Mouse (Mus musculus): ENCODE results near the gene Zfp318. TPM values are rescaled to one million over a fixed set of nuclear protein-coding genes. Genes with fewer than 3 reads are reported as not detected.

The Zfp318 gene
- polyA plus RNA-seq, 1 experiment from 2014 or later, result 18.0 TPM

DNA sequence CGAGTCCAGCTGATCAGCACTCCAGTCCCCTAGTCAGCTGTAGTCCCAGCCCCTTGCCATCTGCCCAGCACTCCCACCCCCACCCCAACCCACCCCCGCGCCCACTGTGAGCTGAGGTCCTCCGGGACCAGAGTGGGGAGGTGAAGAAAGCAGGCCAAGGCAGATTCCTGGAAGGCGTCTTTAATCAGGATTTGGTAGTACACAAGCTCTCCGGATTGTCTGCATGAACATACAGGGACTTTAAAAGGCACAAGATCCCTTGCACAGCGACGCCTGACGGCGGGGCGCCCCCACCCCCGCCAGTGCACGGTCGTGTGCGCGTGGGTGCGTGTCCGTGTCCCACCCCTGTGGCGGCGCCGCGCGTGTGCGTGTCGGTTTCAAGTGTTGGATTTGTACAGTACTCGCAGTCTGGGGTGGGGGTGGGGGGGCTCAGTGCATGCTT lies 70.5 kb downstream of the Zfp318 start:
- peaks cover 43% of the 10 kb centered on the region for H3K4me1 ChIP-seq (replicated peaks)
- H3K9ac ChIP-seq, result peak overlapping the region; percentile 68
- 1% methylated on average over 26 of the region's 26 CpGs for WGBS
- peak overlapping the region; percentile 34 for H3K4me3 ChIP-seq
- peak overlapping the region; percentile 59 for H3K4me2 ChIP-seq
- peak overlapping the region; percentile 75 for H3K27ac ChIP-seq
- peak; percentile 43; the same call in 1 of the 2 replicates for ATAC-seq (ENCODE audit: low FRiP score)
- H3K36me3 ChIP-seq, result peaks cover 17% of the 10 kb centered on the region
- peaks cover 38% of the 10 kb centered on the region for H3K27me3 ChIP-seq
- H3K9me3 ChIP-seq, result no peaks in the 10 kb centered on the region

DNA sequence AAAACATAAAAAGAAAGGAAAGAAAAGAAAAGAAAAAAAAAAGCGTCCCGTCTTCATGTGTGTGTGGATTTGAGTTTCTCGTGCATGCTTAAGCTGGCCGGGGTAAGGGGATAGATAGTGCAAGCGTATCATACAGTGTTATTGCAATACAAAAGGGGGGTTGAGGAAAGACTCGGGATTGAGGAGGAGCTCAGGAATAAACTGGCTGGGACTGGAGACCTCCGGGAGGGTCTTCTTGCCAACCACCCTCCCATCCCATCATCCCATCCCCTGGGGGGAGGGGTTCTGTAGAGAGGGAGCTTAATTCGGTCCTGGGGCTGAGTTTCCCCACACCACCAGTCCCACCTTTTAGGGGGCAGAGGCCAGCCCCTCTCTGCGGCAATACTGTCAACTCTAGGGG lies 71.0 kb downstream of the Zfp318 start:
- H3K27ac ChIP-seq, result peak overlapping the region; percentile 13; the same call in 1 of the 2 replicates
- H3K4me1 ChIP-seq (replicated peaks), result peaks cover 43% of the 10 kb centered on the region
- ATAC-seq (ENCODE audit: low FRiP score), result peak; percentile 26; the same call in 1 of the 2 replicates
- 4% methylated on average over 9 of the region's 9 CpGs for WGBS
- H3K9me3 ChIP-seq, result no peaks in the 10 kb centered on the region
- peaks cover 21% of the 10 kb centered on the region for H3K36me3 ChIP-seq
- peak overlapping the region; percentile 68 for H3K9ac ChIP-seq
- peak overlapping the region; percentile 59 for H3K4me2 ChIP-seq
- H3K27me3 ChIP-seq, result peaks cover 43% of the 10 kb centered on the region
- H3K4me3 ChIP-seq, result peak overlapping the region; percentile 34

DNA sequence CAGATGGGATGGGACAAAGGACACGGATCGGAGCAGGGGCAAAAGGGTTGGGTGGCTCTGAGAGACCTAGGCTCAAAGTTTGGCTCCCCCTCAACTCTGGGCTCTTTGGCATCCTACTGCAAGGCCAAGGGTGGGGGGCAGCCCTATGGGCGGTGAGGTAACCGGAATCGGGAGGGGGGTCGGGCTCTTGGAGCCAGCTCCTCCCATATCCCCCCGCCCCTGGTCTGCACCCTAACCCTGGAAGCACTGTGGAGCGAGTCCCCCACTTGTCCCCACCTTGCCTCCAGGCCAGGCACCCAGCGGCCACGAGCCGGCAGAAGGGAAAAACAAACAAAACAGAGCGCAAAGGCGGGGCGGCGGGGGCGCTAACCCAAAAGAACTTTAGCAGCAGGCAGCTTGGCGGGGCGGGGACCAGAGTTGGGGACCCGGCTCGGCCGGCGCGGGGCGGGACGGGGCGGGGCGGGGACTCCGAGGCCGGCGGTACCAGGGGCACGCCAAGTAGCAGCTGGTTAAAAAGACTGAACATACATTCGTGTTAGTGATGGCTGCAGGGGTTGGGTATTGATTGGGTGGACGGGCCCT lies 71.7 kb downstream of the Zfp318 start:
- Histone ChIP-seq H3K4me3 (peak overlapping the region; percentile 34), H3K27me3 (peaks cover 50% of the 10 kb centered on the region), H3K36me3 (peaks cover 28% of the 10 kb centered on the region), H3K9ac (peak overlapping the region; percentile 68), H3K4me1 (replicated peaks) (peaks cover 43% of the 10 kb centered on the region), H3K27ac (no peak overlapping the region; the same call in 1 of the 2 replicates), H3K4me2 (peak overlapping the region; percentile 59), H3K9me3 (no peaks in the 10 kb centered on the region)
- under 1% methylated on average over 33 of the region's 33 CpGs for WGBS
- ATAC-seq (ENCODE audit: low FRiP score), result peak; percentile 37

DNA sequence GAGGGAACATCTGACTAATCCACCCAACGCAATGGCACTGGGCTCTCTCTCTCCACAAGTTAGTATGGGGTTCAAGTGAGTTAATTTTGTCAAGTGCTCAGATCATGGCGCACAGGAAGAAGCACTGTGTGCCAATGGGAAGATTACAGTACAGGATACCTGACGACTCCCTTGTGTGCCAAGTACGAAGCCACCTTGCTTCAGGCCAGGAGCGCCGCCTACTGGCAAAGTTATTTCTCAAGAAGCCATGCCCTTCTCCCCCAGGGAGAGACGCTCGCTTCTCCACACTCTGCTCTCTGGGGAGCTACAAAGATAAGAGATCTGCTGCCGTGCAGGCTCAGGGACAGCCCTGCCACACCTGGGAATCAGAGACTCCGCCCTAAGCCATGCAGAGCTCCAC lies 74.3 kb downstream of the Zfp318 start:
- Histone ChIP-seq H3K9me3 (no peaks in the 10 kb centered on the region), H3K27me3 (peaks cover 60% of the 10 kb centered on the region), H3K4me2 (no peak overlapping the region), H3K4me1 (replicated peaks) (peaks cover 53% of the 10 kb centered on the region), H3K4me3 (no peak overlapping the region), H3K36me3 (peaks cover 39% of the 10 kb centered on the region), H3K27ac (no peak overlapping the region), H3K9ac (no peak overlapping the region)
- no peak for ATAC-seq (ENCODE audit: low FRiP score)
- 12% methylated on average over 10 of the region's 10 CpGs for WGBS

DNA sequence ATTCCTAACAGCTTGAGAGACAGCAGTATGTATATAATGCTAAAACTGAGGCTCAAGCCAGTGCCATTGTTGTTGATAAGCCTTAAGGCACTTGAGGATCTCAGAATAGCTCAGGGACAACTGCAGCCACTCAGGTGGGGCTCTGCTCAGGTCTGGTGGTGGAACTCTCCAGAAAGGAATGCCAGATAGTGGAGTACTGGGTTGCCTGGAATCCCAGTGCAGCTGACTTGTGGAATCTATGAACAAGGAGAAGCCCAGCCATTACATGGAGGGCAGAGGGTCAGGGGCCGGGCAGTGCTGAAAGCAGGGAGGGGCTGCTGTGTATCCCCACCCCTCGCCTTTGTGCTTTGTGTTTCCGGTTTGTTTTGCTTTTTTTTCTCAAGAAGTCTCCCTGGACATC lies 74.9 kb downstream of the Zfp318 start:
- Histone ChIP-seq H3K4me2 (no peak overlapping the region), H3K9ac (no peak overlapping the region), H3K9me3 (no peaks in the 10 kb centered on the region), H3K27me3 (peaks cover 58% of the 10 kb centered on the region), H3K4me3 (no peak overlapping the region), H3K4me1 (replicated peaks) (peaks cover 50% of the 10 kb centered on the region), H3K36me3 (peaks cover 39% of the 10 kb centered on the region), H3K27ac (no peak overlapping the region)
- ATAC-seq (ENCODE audit: low FRiP score), result no peak
- WGBS, result 39% methylated on average over 3 of the region's 3 CpGs

DNA sequence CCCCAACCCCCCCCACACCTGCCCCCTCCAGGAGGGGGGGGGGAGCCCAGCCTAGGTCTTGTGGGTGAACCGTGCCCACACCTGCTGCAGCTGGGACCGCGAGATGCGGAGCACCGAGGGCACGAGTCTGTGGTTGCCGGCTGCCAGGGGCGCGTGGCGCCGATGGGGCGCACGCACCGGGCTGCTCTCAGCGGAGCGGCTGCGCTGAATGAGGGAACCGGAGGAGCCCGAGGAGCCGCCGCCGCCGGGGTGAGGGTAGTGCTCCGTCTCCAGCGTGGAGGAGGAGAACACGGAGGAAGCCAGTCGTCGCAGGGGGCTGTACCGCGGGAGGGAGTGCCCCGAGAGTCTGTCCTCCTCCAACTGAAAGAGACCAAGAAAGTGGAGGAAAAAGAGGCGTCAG lies 77.1 kb downstream of the Zfp318 start:
- H3K27ac ChIP-seq, result no peak overlapping the region
- H3K4me3 ChIP-seq, result 0 out of 2 replicates have a peak overlapping the region, but pooled peaks have one; percentile 9
- H3K4me2 ChIP-seq, result peak overlapping the region; percentile 29
- peaks cover 58% of the 10 kb centered on the region for H3K27me3 ChIP-seq
- H3K36me3 ChIP-seq, result peaks cover 56% of the 10 kb centered on the region
- peak overlapping the region; percentile 49 for H3K9ac ChIP-seq
- WGBS, result 3% methylated on average over 32 of the region's 32 CpGs
- peaks cover 40% of the 10 kb centered on the region for H3K4me1 ChIP-seq (replicated peaks)
- no peak for ATAC-seq (ENCODE audit: low FRiP score)
- no peaks in the 10 kb centered on the region for H3K9me3 ChIP-seq

DNA sequence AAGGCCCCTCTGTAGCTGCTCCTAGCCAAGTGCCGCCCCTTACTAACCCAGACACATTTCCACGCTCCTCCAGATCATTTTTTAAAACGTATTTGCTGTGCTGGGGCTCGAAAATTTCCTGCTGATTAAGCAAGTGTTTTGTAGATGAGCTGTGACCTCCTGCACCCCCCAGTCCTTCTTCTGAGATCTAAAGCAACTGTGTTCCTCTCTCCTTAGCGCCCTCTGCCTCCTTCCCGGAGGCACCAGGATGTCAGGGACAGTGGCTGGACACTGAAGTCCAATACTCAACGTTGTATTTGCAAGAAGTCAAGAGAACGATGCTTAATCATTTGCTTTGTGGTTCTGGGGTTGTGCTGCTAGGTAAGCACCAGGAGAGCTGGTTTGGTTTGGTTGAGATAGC lies 77.8 kb downstream of the Zfp318 start:
- Histone ChIP-seq H3K9me3 (no peaks in the 10 kb centered on the region), H3K27me3 (peaks cover 53% of the 10 kb centered on the region), H3K4me3 (no peak overlapping the region), H3K27ac (no peak overlapping the region), H3K4me2 (peak overlapping the region; percentile 29), H3K4me1 (replicated peaks) (peaks cover 33% of the 10 kb centered on the region), H3K9ac (peak overlapping the region; percentile 49; the same call in 1 of the 2 replicates), H3K36me3 (peaks cover 61% of the 10 kb centered on the region)
- no peak for ATAC-seq (ENCODE audit: low FRiP score)
- 14% methylated on average over 8 of the region's 8 CpGs for WGBS

DNA sequence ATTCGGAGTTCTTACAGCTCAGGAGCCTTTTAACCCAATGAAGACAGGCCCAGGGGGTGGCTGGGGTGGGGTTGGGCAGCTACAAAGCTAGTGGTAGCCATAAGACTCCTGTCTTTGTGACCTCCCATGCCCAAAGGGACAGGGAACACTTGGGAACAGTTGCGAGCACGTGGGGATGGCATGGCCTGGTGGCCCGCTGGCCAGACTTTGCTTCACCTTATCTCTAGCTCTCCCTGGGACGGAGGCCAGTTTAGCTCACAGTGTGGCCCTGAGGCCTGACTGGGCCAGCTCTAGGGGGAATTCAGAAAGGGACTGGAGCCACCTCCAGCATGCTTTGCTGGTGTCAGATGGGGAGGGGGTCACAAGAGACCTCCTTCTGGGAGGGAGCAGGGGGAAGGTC lies 78.7 kb downstream of the Zfp318 start:
- Histone ChIP-seq H3K9me3 (no peaks in the 10 kb centered on the region), H3K27me3 (peaks cover 46% of the 10 kb centered on the region), H3K9ac (no peak overlapping the region), H3K4me1 (replicated peaks) (peaks cover 30% of the 10 kb centered on the region), H3K4me2 (no peak overlapping the region), H3K36me3 (peaks cover 70% of the 10 kb centered on the region), H3K4me3 (no peak overlapping the region), H3K27ac (no peak overlapping the region)
- WGBS, result 85% methylated on average over 5 of the region's 5 CpGs
- ATAC-seq (ENCODE audit: low FRiP score), result no peak

DNA sequence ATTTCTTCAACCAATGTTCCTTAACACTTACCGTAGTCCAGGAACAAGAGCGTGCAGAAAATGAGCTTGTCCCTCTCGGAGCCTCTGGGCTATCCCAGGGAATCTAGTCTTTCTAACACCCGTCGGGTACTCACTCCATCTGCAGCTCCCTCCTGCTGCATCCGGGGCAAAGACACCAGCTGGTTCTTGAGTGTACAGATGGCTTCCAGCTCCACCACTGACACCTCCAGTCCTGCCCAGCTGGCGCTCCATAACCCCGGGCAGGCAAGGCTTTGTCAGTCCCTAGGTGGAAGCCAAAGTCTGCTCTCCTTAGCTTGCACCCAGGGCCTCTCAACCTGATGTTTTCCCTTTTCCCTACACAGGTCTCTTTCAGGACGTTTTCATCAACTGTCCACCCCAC lies 84.3 kb downstream of the Zfp318 start:
- 59% methylated on average over 9 of the region's 9 CpGs for whole genome bisulfite sequencing
- H3K4me2 ChIP-seq, result no peak overlapping the region
- H3K36me3 ChIP-seq, result peaks cover 87% of the 10 kb centered on the region
- no peak overlapping the region for H3K9ac ChIP-seq
- no peaks in the 10 kb centered on the region for H3K27me3 ChIP-seq
- no peak overlapping the region for H3K4me3 ChIP-seq
- no peaks in the 10 kb centered on the region for H3K9me3 ChIP-seq
- no peak overlapping the region for H3K27ac ChIP-seq
- no peak for ATAC-seq (ENCODE audit: low FRiP score)
- H3K4me1 ChIP-seq (replicated peaks), result peaks cover 15% of the 10 kb centered on the region

Other genes with a start within 250 kb of the Zfp318 start
- gene Rsph9, start 239.5 kb upstream of the Zfp318 start, polyA plus RNA-seq (2015; fragmentation: Nextera tagmentation; extraction: Ambion mirVana), result 31.6 and 33.8 TPM in 2 replicates
- 27.5 and 28.4 TPM in 2 replicates for gene Mad2l1bp, start 230.2 kb upstream of the Zfp318 start, polyA plus RNA-seq (2015; fragmentation: Nextera tagmentation; extraction: Ambion mirVana)
- gene Gtpbp2, start 222.7 kb upstream of the Zfp318 start, polyA plus RNA-seq (2015; fragmentation: Nextera tagmentation; extraction: Ambion mirVana), result 44.9 and 47.2 TPM in 2 replicates
- gene Polh, start 181.1 kb upstream of the Zfp318 start, polyA plus RNA-seq (2015; fragmentation: Nextera tagmentation; extraction: Ambion mirVana), result 8.7 and 9.0 TPM in 2 replicates
- 38.2 and 38.9 TPM in 2 replicates for gene Xpo5, start 180.9 kb upstream of the Zfp318 start, polyA plus RNA-seq (2015; fragmentation: Nextera tagmentation; extraction: Ambion mirVana)
- 82.7 and 85.7 TPM in 2 replicates for gene Polr1c, start 135.7 kb upstream of the Zfp318 start, polyA plus RNA-seq (2015; fragmentation: Nextera tagmentation; extraction: Ambion mirVana)
- 87.5 and 90.8 TPM in 2 replicates for gene Yipf3, start 135.7 kb upstream of the Zfp318 start, polyA plus RNA-seq (2015; fragmentation: Nextera tagmentation; extraction: Ambion mirVana)
- gene Lrrc73, start 130.2 kb upstream of the Zfp318 start, polyA plus RNA-seq (2015; fragmentation: Nextera tagmentation; extraction: Ambion mirVana), result 7.3 and 9.5 TPM in 2 replicates
- gene Tjap1, start 100.7 kb upstream of the Zfp318 start, polyA plus RNA-seq (2015; fragmentation: Nextera tagmentation; extraction: Ambion mirVana), result 28.6 and 33.8 TPM in 2 replicates
- gene Dlk2, start 86.3 kb upstream of the Zfp318 start, polyA plus RNA-seq (2015; fragmentation: Nextera tagmentation; extraction: Ambion mirVana), result 9.5 and 11.1 TPM in 2 replicates
- 8.9 and 9.9 TPM in 2 replicates for gene Abcc10, start 55.4 kb upstream of the Zfp318 start, polyA plus RNA-seq (2015; fragmentation: Nextera tagmentation; extraction: Ambion mirVana)
- 2.4 and 3.1 TPM in 2 replicates for gene Crip3, start 45.2 kb downstream of the Zfp318 start, polyA plus RNA-seq (2015; fragmentation: Nextera tagmentation; extraction: Ambion mirVana)
- gene Slc22a7, start 54.7 kb downstream of the Zfp318 start, polyA plus RNA-seq (2015; fragmentation: Nextera tagmentation; extraction: Ambion mirVana), result not detected in 2 replicates
- gene Ttbk1, start 103.9 kb downstream of the Zfp318 start, polyA plus RNA-seq (2015; fragmentation: Nextera tagmentation; extraction: Ambion mirVana), result 4.6 and 4.7 TPM in 2 replicates
- 20.4 and 21.8 TPM in 2 replicates for gene Dnph1, start 113.0 kb downstream of the Zfp318 start, polyA plus RNA-seq (2015; fragmentation: Nextera tagmentation; extraction: Ambion mirVana)
- 17.1 and 21.6 TPM in 2 replicates for gene Cul9, start 162.7 kb downstream of the Zfp318 start, polyA plus RNA-seq (2015; fragmentation: Nextera tagmentation; extraction: Ambion mirVana)
- 4.6 and 4.8 TPM in 2 replicates for gene Srf, start 172.4 kb downstream of the Zfp318 start, polyA plus RNA-seq (2015; fragmentation: Nextera tagmentation; extraction: Ambion mirVana)
- 39.9 and 40.7 TPM in 2 replicates for gene Ptk7, start 245.8 kb downstream of the Zfp318 start, polyA plus RNA-seq (2015; fragmentation: Nextera tagmentation; extraction: Ambion mirVana)